Mouse (Mus musculus): ENCODE measurements around the gene Creb3. TPM values are rescaled to one million over a fixed set of nuclear protein-coding genes. Genes with fewer than 3 reads are reported as not detected.
A peak's percentile ranks its signal among the peaks of the same experiment; 100 is the strongest.

Creb3 gene
- polyA plus RNA-seq (2014; fragmentation: Nextera tagmentation; extraction: Ambion mirVana), result 57.3 and 62.3 TPM in 2 replicates

DNA sequence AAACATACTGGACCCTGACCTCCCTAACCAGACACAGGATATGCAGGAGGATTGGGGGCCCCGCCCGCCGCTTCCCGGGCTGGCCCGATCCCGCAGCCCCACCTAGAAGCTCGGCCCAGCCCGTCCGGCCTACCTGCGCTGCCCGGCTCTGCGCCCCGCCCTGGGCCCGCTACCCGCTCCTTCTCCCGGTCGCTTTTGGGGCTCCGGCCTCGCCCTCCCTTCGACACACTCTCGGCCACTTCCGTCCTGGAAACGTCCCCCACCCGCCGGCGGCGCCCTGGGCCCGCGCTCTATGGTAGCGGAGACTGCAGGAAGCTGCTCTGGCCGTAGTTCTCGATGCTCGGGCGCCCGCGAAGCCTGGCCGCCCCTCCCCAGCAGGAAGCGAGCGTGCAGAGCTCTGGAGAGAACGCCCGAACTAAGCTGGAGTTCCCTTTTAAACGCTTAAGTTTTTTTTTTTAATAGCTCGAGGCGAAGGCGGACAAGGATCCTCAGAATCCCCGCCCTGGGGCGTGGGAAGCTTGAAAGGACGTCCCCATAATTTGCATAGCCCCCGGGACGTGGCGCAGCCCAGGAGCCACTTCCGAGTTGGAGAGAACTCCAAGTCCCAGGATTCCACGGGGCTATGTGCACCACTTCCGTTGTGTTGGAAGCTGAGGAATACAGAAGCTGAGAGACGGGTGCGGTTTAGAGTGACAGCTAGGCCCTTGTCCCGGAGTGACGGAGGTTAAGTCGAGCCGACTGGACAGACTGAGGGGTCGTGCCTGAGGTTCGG, at the start of gene Creb3, which contains the start of gene Tln1:
Gene Creb3, plus strand, starts transcription at position 336 of the 772 bp plus-strand sequence.
Gene Tln1, minus strand, starts transcription at position 695 of the 772 bp plus-strand sequence.
- ATAC-seq (ENCODE audit: insufficient number of reproducible peaks, insufficient read depth, low FRiP score, low read depth), result peak; percentile 85
- Histone ChIP-seq H3K27ac (replicated peaks in 1 of 2; ENCODE audit: control insufficient read depth in 1 of 2, insufficient read depth in 1 of 2, low read depth in 2 of 2, low read length in 2 of 2) (peak within 1 kb of the TSS; percentile 100), H3K36me3 (ENCODE audit: control insufficient read depth, insufficient read depth, low read length) (peaks cover 42% of the 10 kb centered on the region), H3K4me3 (ENCODE audit: control insufficient read depth in 1 of 2, insufficient read depth in 1 of 2, low read depth in 1 of 2, low read length in 2 of 2) (peak within 1 kb of the TSS; percentile 93 to 99), H3K27me3 (ENCODE audit: control insufficient read depth, insufficient read depth, low read length) (no peaks in the 10 kb centered on the region), H3K9me3 (ENCODE audit: control insufficient read depth, low read length) (no peaks in the 10 kb centered on the region), H3K9ac (ENCODE audit: low read length) (peak within 1 kb of the TSS; percentile 99), H3K4me2 (ENCODE audit: low read length) (peak within 1 kb of the TSS; percentile 88), H3K4me1 (ENCODE audit: control insufficient read depth in 2 of 2, insufficient read depth in 2 of 2, low read length in 2 of 2) (peaks cover 38 to 54% of the 10 kb centered on the region in 2 experiments)
- 0% methylated on average over 62 of the region's 62 CpGs for WGBS

DNA sequence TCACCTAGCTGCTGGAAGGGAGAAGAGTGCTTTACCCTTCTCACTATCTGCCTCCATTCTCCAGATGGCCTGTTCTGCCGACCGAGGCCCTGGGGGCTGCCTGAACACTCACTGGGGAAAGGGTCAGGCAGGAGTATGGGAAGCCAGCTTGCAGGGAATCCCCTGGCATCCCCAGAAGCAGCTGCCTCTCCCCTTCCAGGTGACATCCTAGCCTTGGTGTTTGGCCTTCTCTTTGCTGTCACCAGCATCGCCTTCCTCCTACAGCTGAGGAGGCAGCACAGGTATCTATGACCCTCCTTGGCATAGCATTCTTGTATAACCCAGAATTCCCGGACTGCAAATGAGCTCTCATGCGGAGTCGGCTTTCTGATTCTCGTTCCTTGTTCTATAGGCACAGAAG, 49.5 kb upstream of the Creb3 start:
- no peaks in the 10 kb centered on the region for H3K27me3 ChIP-seq (ENCODE audit: control insufficient read depth, insufficient read depth, low read length)
- peaks cover 15 to 35% of the 10 kb centered on the region in 2 experiments for H3K4me1 ChIP-seq (ENCODE audit: control insufficient read depth in 2 of 2, insufficient read depth in 2 of 2, low read length in 2 of 2)
- H3K9me3 ChIP-seq (ENCODE audit: control insufficient read depth, low read length), result no peaks in the 10 kb centered on the region
- no peak overlapping the region for H3K4me3 ChIP-seq (ENCODE audit: control insufficient read depth in 1 of 2, insufficient read depth in 1 of 2, low read depth in 1 of 2, low read length in 2 of 2)
- peak overlapping the region; percentile 16; the same call in 1 of the 2 replicates for H3K9ac ChIP-seq (ENCODE audit: low read length)
- ATAC-seq (ENCODE audit: insufficient number of reproducible peaks, insufficient read depth, low FRiP score, low read depth), result no peak
- no peak overlapping the region for H3K4me2 ChIP-seq (ENCODE audit: low read length)
- WGBS, result 46% methylated on average over 7 of the region's 7 CpGs
- H3K27ac ChIP-seq (replicated peaks in 1 of 2; ENCODE audit: control insufficient read depth in 1 of 2, insufficient read depth in 1 of 2, low read depth in 2 of 2, low read length in 2 of 2), result no peak overlapping the region
- peaks cover 30% of the 10 kb centered on the region for H3K36me3 ChIP-seq (ENCODE audit: control insufficient read depth, insufficient read depth, low read length)

DNA sequence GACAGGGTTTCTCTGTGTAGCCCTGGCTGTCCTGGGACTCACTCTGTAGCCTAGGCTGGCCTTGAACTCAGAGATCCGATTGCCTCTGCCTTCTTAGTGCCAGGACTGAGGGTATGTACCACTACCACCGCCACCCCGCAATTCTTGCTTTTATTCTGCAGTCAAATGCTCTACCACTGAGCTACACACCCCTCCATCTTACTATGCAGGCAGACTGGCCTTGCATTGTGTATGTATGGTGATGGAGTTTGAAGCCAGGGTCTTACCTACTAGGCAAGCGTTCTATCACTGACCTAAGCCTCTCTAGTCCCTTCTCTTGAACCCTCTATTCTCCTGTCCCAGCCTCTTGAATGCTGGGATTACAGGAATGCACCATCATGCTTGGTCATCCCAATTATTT, 48.8 kb upstream of the Creb3 start:
- no peaks in the 10 kb centered on the region for H3K27me3 ChIP-seq (ENCODE audit: control insufficient read depth, insufficient read depth, low read length)

DNA sequence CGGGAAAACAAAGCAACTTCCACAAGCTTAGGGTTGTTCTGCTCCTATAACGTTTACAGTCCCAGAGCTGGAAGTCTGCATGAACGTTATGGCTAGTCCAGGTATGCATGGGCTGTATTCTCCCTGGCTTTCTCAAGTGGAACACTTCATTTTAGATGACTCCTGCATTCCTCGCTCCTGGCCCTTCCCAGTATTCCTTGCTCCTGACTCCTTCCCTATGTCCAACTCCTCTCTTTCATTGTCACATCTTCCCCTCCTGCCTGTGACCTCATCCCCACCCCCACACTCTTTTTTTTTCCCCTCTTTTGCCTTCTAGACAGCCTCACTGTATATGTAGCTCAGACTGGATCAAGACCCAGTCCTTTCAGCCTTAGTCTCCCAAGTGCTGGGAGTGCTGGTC, 48.3 kb upstream of the Creb3 start:
- no peaks in the 10 kb centered on the region for H3K27me3 ChIP-seq (ENCODE audit: control insufficient read depth, insufficient read depth, low read length)
- 39% methylated on average over 4 of the region's 4 CpGs for WGBS
- H3K4me3 ChIP-seq (ENCODE audit: control insufficient read depth in 1 of 2, insufficient read depth in 1 of 2, low read depth in 1 of 2, low read length in 2 of 2), result no peak overlapping the region
- H3K4me2 ChIP-seq (ENCODE audit: low read length), result no peak overlapping the region
- H3K36me3 ChIP-seq (ENCODE audit: control insufficient read depth, insufficient read depth, low read length), result peaks cover 42% of the 10 kb centered on the region
- H3K9me3 ChIP-seq (ENCODE audit: control insufficient read depth, low read length), result no peaks in the 10 kb centered on the region
- no peak overlapping the region for H3K9ac ChIP-seq (ENCODE audit: low read length)
- H3K27ac ChIP-seq (replicated peaks in 1 of 2; ENCODE audit: control insufficient read depth in 1 of 2, insufficient read depth in 1 of 2, low read depth in 2 of 2, low read length in 2 of 2), result no peak overlapping the region
- peaks cover 9 to 28% of the 10 kb centered on the region in 2 experiments for H3K4me1 ChIP-seq (ENCODE audit: control insufficient read depth in 2 of 2, insufficient read depth in 2 of 2, low read length in 2 of 2)
- ATAC-seq (ENCODE audit: insufficient number of reproducible peaks, insufficient read depth, low FRiP score, low read depth), result no peak

More for the DNA sequence above, 48.8 kb upstream of the Creb3 start:
- Histone ChIP-seq H3K36me3 (ENCODE audit: control insufficient read depth, insufficient read depth, low read length) (peaks cover 37% of the 10 kb centered on the region), H3K4me3 (ENCODE audit: control insufficient read depth in 1 of 2, insufficient read depth in 1 of 2, low read depth in 1 of 2, low read length in 2 of 2) (no peak overlapping the region), H3K4me2 (ENCODE audit: low read length) (no peak overlapping the region), H3K4me1 (ENCODE audit: control insufficient read depth in 2 of 2, insufficient read depth in 2 of 2, low read length in 2 of 2) (peaks cover 11 to 29% of the 10 kb centered on the region in 2 experiments), H3K9me3 (ENCODE audit: control insufficient read depth, low read length) (no peaks in the 10 kb centered on the region), H3K27ac (replicated peaks in 1 of 2; ENCODE audit: control insufficient read depth in 1 of 2, insufficient read depth in 1 of 2, low read depth in 2 of 2, low read length in 2 of 2) (no peak overlapping the region), H3K9ac (ENCODE audit: low read length) (no peak overlapping the region)
- WGBS, result 78% methylated on average over 4 of the region's 4 CpGs
- ATAC-seq (ENCODE audit: insufficient number of reproducible peaks, insufficient read depth, low FRiP score, low read depth), result no peak

DNA sequence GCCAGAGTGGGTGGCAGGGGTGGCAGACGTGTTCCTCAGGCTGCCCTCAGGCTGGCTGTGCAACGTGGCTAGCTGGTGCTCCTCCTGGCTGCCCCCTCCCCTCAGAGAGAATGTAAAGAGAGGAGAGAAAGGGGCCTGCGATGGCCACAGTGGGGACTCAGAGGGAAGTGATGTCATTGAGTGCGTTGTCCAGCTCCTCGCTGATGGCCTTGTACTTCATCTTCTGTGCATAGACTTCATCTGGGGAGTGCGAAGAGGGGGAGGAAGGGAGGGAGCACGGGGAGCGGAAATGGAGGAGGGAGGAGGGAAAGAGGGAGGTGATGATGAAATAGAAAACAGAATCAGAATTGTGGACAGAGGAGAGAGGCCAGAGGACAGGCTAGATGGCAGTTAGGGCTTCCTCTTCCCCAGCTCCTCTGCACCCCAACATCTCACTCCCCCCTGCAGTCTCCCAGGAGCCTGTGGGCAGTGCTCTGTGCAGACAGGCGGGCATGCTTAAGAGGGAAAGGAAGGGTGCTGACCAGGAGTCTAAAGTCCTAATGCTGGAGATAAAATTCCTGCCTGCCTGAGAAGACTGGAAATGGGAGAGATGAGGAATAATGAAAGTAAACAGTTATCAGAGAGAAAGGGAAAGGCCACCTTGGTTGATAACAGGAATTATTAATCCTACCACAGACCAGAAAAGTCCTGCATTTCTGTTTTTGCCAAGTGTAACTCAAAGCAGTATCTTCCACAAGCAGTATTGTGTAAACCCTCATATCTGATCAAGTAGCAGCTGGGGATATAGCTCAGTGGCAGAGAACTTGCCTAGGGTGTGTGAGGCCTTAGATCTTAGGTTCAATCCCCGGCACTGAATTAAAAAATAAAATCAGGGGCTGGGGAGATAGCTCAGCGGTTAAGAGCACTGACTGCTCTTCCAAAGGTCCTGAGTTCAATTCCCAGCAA, 46.1 kb upstream of the Creb3 start:
- Histone ChIP-seq H3K36me3 (ENCODE audit: control insufficient read depth, insufficient read depth, low read length) (peaks cover 52% of the 10 kb centered on the region), H3K4me2 (ENCODE audit: low read length) (no peak overlapping the region), H3K4me1 (ENCODE audit: control insufficient read depth in 2 of 2, insufficient read depth in 2 of 2, low read length in 2 of 2) (peaks cover 14 to 46% of the 10 kb centered on the region in 2 experiments), H3K9me3 (ENCODE audit: control insufficient read depth, low read length) (no peaks in the 10 kb centered on the region), H3K4me3 (ENCODE audit: control insufficient read depth in 1 of 2, insufficient read depth in 1 of 2, low read depth in 1 of 2, low read length in 2 of 2) (no peak overlapping the region), H3K27ac (replicated peaks in 1 of 2; ENCODE audit: control insufficient read depth in 1 of 2, insufficient read depth in 1 of 2, low read depth in 2 of 2, low read length in 2 of 2) (no peak overlapping the region), H3K27me3 (ENCODE audit: control insufficient read depth, insufficient read depth, low read length) (no peaks in the 10 kb centered on the region), H3K9ac (ENCODE audit: low read length) (peak overlapping the region; percentile 2; the same call in 1 of the 2 replicates)
- no peak for ATAC-seq (ENCODE audit: insufficient number of reproducible peaks, insufficient read depth, low FRiP score, low read depth)
- 62% methylated on average over 11 of the region's 11 CpGs for WGBS

DNA sequence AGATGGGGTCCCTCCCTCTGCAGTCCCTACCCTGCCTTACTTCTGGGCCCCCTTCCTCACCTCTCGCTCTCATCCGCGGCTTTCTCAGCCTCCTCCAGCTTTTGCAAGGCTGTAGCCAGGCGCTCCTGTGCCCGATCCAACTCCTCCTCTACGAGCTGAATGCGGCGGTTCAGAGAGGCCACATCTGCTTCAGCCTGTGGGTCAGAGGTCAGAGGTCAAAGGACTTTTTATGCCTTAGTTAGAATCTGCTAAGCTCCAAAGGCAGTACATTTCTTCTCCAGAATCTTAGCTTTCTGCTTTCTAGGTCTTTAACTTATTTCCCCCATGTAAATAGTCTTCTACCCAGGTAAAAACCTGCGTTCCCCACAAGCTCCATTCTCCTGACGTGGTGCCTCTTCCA, 42.6 kb upstream of the Creb3 start:
- ATAC-seq (ENCODE audit: insufficient number of reproducible peaks, insufficient read depth, low FRiP score, low read depth), result no peak
- Histone ChIP-seq H3K27me3 (ENCODE audit: control insufficient read depth, insufficient read depth, low read length) (no peaks in the 10 kb centered on the region), H3K4me2 (ENCODE audit: low read length) (peak overlapping the region; percentile 94), H3K4me3 (ENCODE audit: control insufficient read depth in 1 of 2, insufficient read depth in 1 of 2, low read depth in 1 of 2, low read length in 2 of 2) (peak overlapping the region; percentile 9 to 20; a peak in 2 of 4 replicates), H3K27ac (replicated peaks in 1 of 2; ENCODE audit: control insufficient read depth in 1 of 2, insufficient read depth in 1 of 2, low read depth in 2 of 2, low read length in 2 of 2) (no peak overlapping the region), H3K4me1 (ENCODE audit: control insufficient read depth in 2 of 2, insufficient read depth in 2 of 2, low read length in 2 of 2) (peaks cover 26 to 58% of the 10 kb centered on the region in 2 experiments), H3K36me3 (ENCODE audit: control insufficient read depth, insufficient read depth, low read length) (peaks cover 49% of the 10 kb centered on the region), H3K9ac (ENCODE audit: low read length) (no peak overlapping the region; the same call in 1 of the 2 replicates), H3K9me3 (ENCODE audit: control insufficient read depth, low read length) (no peaks in the 10 kb centered on the region)
- WGBS, result 39% methylated on average over 10 of the region's 10 CpGs

DNA sequence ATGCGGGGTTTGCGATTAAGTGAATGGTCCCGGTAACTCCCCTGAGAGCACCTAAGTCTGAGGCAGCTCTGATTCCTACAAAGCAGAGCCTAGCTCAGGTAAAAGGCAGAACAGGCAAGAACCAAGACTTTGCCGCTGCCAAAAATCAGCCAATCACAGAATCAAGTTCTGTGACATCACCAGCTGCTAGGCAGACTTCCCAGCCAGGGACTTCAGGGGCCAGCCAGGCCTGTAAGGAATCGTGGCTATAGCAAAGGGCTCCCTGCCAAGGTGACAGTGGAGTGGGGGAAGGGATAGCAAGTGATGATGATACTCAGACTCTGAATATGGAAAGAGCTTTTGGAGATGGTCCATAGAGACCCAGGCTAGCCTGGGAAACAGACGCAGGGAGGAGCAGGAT, 42.2 kb upstream of the Creb3 start:
- peak overlapping the region; percentile 87 for H3K9ac ChIP-seq (ENCODE audit: low read length)
- no peaks in the 10 kb centered on the region for H3K9me3 ChIP-seq (ENCODE audit: control insufficient read depth, low read length)
- H3K27me3 ChIP-seq (ENCODE audit: control insufficient read depth, insufficient read depth, low read length), result no peaks in the 10 kb centered on the region
- H3K4me1 ChIP-seq (ENCODE audit: control insufficient read depth in 2 of 2, insufficient read depth in 2 of 2, low read length in 2 of 2), result peaks cover 24 to 55% of the 10 kb centered on the region in 2 experiments
- peak overlapping the region; percentile 9 to 20; a peak in 2 of 4 replicates for H3K4me3 ChIP-seq (ENCODE audit: control insufficient read depth in 1 of 2, insufficient read depth in 1 of 2, low read depth in 1 of 2, low read length in 2 of 2)
- H3K27ac ChIP-seq (replicated peaks in 1 of 2; ENCODE audit: control insufficient read depth in 1 of 2, insufficient read depth in 1 of 2, low read depth in 2 of 2, low read length in 2 of 2), result peak overlapping the region; percentile 6 to 55; a peak in 2 of 4 replicates
- H3K36me3 ChIP-seq (ENCODE audit: control insufficient read depth, insufficient read depth, low read length), result peaks cover 47% of the 10 kb centered on the region
- H3K4me2 ChIP-seq (ENCODE audit: low read length), result peak overlapping the region; percentile 94
- 19% methylated on average over 6 of the region's 6 CpGs for WGBS
- 0 out of 2 replicates have a peak, but pooled peaks have one; percentile 37 for ATAC-seq (ENCODE audit: insufficient number of reproducible peaks, insufficient read depth, low FRiP score, low read depth)
